Mouse (Mus musculus): ENCODE measurements at regions not wholly inside any gene's neighbourhood (a gene's known extent, or its start where the extent isn't known, plus 50 kb on each side); places are given as distances from the start of the nearest gene placed in this dataset.

- TF ChIP-seq GATA1 (IDR thresholded peaks at IDR 0.05; ENCODE audit: low read length) (no peak), TAL1 (IDR thresholded peaks at IDR 0.05; ENCODE audit: low read length) (no peak)
Observed at GRCm38 (mm10) chr5:77748933-77749332, 341.1 kb upstream of the Igfbp7 start.
